Comparison of ENCODE assay signal across 22 mouse cellular contexts in genomic region chr7:144324861-144325260, GRCm38 (mm10).
"Had no signal": no experiment of that assay in that cellular context is flagged by ENCODE, and none has a peak within 500 bp of the region (broad histone marks: within the 10 kb centered on the region; RNA-seq: fewer than 3 reads in every experiment).

No protein-coding gene starts in this region.

- DNase-seq: gastrocnemius, adult 2 months; gastrocnemius, postnatal 10 days; gastrocnemius, postnatal 25 days; heart, adult 18-20 months; heart, postnatal 10 days; heart, postnatal 4 days; kidney, adult 18-20 months; kidney, adult 8-10 months; kidney, postnatal 10 days; kidney, postnatal 25 days; kidney, postnatal 4 days; layer of hippocampus, adult 9-11 months; liver; liver, embryonic 13.5 days had no signal

- H3K4me3 ChIP-seq: gastrocnemius, adult 2 months; heart, embryonic 10.5 days; heart, embryonic 12.5 days; hindbrain, embryonic 10.5 days; hindbrain, embryonic 12.5 days; intestine, embryonic 15.5 days; limb, embryonic 10.5 days; limb, embryonic 12.5 days; liver, embryonic 13.5 days had no signal

- H3K4me1 ChIP-seq: heart, embryonic 10.5 days; heart, embryonic 12.5 days; hindbrain, embryonic 10.5 days; hindbrain, embryonic 12.5 days; intestine, embryonic 15.5 days; limb, embryonic 10.5 days; limb, embryonic 12.5 days; liver, embryonic 13.5 days had no signal

- H3K27ac ChIP-seq: gastrocnemius, adult 2 months; heart, embryonic 10.5 days; hindbrain, embryonic 10.5 days; hindbrain, embryonic 12.5 days; hindbrain, embryonic 14.5 days; intestine, embryonic 15.5 days; limb, embryonic 10.5 days; limb, embryonic 12.5 days; liver, embryonic 13.5 days had no signal
